Mouse (Mus musculus) spleen, postnatal 4 days (tissue): ENCODE measurements around the gene H2-Q1.
"Not testable (repeated sequence)": the region's sequence is repeated elsewhere in the genome, so short reads cannot be mapped to it uniquely, and the experiment has no call there.

Experiments used
- DNase-seq, 2 experiments: peaks; one replicate each; pipeline ENCODE4 v3.0.0; 2022; ENCODE audit warnings: low spot score in 2 of 2

The H2-Q1 gene

DNA sequence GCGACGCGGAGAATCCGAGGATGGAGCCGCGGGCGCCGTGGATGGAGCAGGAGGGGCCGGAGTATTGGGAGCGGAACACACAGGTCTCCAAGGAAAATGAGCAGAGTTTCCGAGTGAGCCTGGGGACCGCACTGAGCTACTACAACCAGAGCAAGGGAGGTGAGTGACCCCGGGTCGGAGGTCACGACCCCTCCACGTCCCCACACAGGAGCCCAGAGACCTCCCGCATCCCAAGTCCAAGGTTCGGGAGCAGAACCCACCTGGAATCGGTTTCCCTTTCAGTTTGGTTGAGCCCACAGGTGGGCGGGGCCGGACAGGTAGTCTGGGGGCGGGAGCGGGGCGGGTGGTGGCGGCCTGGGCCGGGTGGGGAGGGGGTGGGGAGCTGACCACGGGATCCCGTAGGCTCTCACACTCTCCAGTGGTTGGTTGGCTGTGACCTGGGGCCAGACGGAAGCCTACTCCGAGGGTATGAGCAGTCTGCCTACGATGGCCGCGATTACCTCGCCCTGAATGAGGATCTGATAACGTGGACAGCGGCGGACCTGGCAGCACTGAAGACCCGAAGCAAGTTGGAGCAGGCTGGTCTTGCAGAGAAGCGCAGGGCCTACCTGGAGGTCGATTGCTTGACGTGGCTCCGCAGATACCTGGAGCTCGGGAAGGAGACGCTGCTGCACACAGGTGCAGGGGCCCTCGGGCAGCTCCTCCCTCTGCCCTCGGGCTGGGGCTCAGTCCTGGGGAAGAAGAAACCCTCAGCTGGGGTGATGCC is 22.7 kb downstream of the H2-Q1 start:
- DNase-seq = no peak

DNA sequence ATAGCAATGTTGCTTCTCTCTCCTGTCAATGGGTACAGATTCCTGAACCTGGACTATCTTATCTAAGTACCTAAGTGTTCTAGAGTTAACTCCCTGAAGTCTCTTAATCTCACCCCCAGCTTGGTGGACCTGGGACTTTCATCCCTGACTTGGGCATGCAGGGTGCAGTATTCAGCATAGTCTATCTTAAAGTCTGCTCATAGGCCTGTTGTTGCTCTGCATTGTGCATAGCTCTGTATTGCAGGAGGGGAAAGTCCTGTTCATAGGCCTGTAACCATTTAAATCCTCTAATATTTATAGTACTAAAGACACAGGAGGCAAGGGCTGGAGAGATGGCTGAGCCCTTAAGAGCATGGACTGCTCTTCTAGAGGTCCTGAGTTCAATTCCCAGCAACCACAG is 27.5 kb downstream of the H2-Q1 start:
- DNase-seq = not testable (repeated sequence)

DNA sequence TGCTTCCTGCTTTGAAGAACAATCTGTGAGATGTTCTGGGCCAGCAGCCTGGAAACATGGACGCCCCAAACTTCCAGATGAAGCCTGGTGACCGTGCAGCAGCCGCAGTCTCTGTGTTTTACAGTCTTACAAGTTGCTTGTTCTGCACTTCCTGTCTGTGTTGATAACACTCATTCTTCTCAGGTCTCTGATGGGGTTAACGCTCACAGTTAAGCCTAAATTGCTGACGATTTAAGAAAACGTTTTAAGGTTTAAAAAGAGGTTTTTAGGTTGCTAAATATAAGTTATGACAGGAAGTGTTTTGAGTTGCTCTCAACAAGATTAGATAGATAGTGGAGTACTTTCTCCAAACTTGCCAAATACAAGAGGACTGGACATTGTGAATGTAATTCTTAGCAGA is 33.1 kb downstream of the H2-Q1 start:
- DNase-seq = not testable (repeated sequence)

DNA sequence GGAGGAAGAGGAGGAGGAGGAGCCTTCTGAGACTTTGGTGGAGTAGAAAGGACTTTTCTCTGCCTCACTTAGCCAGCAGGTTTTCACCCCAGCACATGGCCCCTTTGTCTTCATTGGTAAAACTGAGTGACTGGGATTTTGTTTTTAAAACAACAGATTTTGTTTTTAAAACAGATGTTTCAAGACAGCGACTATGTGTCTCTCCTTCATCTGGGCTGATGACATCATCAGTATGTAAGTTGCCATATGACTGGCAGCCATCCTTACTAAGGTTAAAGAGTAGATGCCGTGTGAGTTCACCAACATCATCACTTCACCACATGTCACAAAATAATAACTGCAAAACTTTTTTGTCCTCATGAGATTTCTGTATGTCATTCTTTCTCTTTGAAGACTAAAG is 33.9 kb downstream of the H2-Q1 start:
- DNase-seq = no peak

DNA sequence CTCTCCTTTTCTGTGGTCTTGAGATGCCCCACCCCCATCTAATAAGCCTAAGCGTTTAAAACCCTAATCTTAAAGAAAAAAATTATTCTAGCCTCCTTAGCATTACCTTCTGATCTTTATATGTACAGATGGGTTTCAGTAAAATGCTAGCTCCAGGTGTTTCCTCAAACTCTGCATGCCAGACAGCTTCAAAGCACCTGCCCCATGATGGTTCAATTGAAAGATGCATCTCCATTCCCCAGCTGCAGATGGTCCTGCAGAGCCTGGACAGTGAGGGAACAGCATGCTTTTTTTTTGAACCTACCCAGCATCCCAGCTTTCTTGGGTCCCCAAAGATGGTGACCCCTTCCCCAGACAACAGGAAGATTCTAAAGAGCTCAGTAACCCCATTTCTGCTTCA is 36.9 kb downstream of the H2-Q1 start:
- no peak for DNase-seq

DNA sequence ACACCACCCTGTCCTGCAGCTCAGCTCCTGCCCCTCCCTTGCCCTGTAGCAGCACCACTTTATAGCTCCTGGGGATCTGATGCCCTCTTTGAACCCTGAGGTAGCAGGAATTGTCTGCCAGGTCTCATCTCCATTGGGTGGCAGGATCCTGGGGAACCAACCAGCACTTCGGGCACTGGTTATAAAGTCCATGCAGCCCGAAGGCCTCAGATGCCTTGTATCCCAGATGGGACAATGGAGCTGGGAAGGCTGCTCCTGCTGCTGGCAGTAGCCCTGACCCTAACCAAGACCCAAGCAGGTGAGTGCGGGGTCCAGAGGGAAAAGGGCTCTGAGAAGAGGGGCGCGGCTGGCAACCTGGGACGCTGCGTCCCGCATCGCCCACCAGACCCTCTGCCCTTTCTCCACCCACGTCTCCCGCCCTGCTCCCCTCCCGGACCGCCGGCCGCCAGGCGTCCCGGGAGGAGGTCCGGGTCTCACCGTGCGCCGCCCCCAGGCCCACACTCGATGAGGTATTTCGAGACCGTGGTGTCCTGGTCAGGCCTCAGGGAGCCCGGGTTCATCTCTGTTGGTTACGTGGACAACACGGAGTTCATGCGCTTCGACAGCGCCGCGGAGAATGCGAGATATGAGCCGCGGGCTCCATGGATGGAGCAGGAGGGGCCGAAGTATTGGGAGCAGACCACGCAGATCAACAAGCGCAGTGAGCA is 38.7 kb downstream of the H2-Q1 start:
- DNase-seq = no peak

DNA sequence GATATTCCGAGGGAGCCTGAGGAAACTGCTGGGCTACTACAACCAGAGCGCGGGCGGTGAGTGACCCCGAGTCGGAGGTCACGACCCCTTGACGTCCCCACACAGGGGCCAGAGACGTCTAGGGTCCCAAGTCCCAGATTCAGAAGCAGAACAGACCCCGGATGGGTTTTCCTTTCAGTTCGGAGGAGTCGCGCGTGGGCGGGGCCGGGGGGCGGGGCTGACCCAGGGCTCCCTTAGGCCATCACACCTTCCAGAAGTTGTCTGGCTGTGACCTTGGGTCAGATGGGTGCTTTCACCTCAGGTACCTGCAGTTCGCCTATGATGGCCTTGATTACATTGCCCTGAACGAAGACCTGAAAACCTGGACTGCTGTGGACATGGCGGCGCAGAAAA is 39.3 kb downstream of the H2-Q1 start:
- no peak for DNase-seq
